Mouse (Mus musculus) limb, embryonic 15.5 days (tissue): Measurements from ENCODE around the gene Rftn1. TPM values are rescaled to one million over a fixed set of nuclear protein-coding genes. Genes with fewer than 3 reads are reported as not detected.

Source experiments
- ATAC-seq: fragments of 200-750 bp; cut with Nextera tagmentation; 2 replicates; pipeline ENCODE4 v1.8.0; 2017; ENCODE audit warnings: low read depth, moderate TSS enrichment; ENCODE audit not compliant: insufficient number of reproducible peaks, low FRiP score, low TSS enrichment
- H3K27ac ChIP-seq: fragments of 300-500 bp; sonication (generic); 2 replicates; pipeline ENCODE4 v1.5.1; 2015; ENCODE audit warnings: moderate library complexity, mild to moderate bottlenecking, inconsistent platforms
- H3K27me3 ChIP-seq: fragments of 300-500 bp; sonication (generic); 2 replicates; pipeline ENCODE4 v1.6.1; 2015; ENCODE audit warnings: inconsistent platforms
- H3K36me3 ChIP-seq: fragments of 300-500 bp; sonication (generic); 2 replicates; pipeline ENCODE4 v1.6.1; 2015; ENCODE audit warnings: inconsistent platforms
- H3K4me1 ChIP-seq: fragments of 300-500 bp; sonication (generic); 2 replicates; pipeline ENCODE4 v1.6.1; 2015; ENCODE audit warnings: inconsistent platforms
- H3K4me2 ChIP-seq: fragments of 300-500 bp; sonication (generic); 2 replicates; pipeline ENCODE4 v1.6.1; 2015; ENCODE audit warnings: mild to moderate bottlenecking, inconsistent platforms
- H3K4me3 ChIP-seq: fragments of 300-500 bp; sonication (generic); 2 replicates; pipeline ENCODE4 v1.5.1; 2015; ENCODE audit warnings: mild to moderate bottlenecking, inconsistent platforms
- H3K9ac ChIP-seq: fragments of 300-500 bp; sonication (generic); 2 replicates; pipeline ENCODE4 v1.6.1; 2015; ENCODE audit warnings: inconsistent platforms
- H3K9me3 ChIP-seq: fragments of 300-500 bp; sonication (generic); 2 replicates; pipeline ENCODE4 v1.6.1; 2016; ENCODE audit warnings: inconsistent platforms
- WGBS: fragments of 180-500 bp; shearing (Covaris S2); methylation state at CpG from one replicate; pipeline ENCODE4 v1.1.7; 2015; 5-methylcytosine and 5-hydroxymethylcytosine counted together
- polyA plus RNA-seq: library from polyadenylated mRNA; unstranded; fragments of >200 nt; fragmentation: Nextera tagmentation; extraction: Ambion mirVana; gene quantifications from 2 replicates; pipeline ENCODE4 v1.2.1, GENCODE M21; 2015

The Rftn1 gene
- polyA plus RNA-seq, 1 experiment from 2014 or later: 18.0 TPM

GRCm38 (mm10) chr17:50136060-50136459 is 54.4 kb downstream of the Rftn1 start:
- Histone ChIP-seq H3K9ac (no peak overlapping the region), H3K4me2 (no peak overlapping the region), H3K4me1 (peaks cover 5% of the 10 kb centered on the region; the same call in 1 of the 2 replicates), H3K36me3 (no peaks in the 10 kb centered on the region), H3K9me3 (no peaks in the 10 kb centered on the region), H3K27me3 (no peaks in the 10 kb centered on the region), H3K27ac (no peak overlapping the region), H3K4me3 (no peak overlapping the region)
- 37% methylated on average over 9 of the region's 9 CpGs for WGBS
- ATAC-seq: no peak

DNA sequence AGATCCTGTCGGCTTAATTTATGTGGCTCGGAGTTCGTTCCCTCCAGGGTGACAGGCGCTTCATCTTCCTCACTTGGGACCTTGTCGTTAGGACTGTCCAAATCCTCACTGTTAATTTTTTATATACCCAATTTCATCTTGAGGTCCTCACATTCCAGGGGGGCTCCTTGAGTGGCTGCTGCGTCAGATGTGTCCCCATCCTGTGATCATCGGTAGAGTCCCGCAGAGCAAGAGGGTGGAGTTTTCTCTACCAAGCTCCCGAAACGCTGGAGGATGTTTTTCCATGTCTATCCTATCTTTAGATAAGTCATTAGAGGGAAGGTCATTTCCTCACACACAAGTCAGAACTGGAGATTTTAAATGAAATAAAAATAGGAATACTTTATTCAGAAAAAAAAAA is 55.0 kb downstream of the Rftn1 start:
- ATAC-seq: no peak
- H3K4me2 ChIP-seq: no peak overlapping the region
- no peaks in the 10 kb centered on the region for H3K36me3 ChIP-seq
- H3K27me3 ChIP-seq: no peaks in the 10 kb centered on the region
- H3K9ac ChIP-seq: no peak overlapping the region
- WGBS: 61% methylated on average over 10 of the region's 10 CpGs
- H3K9me3 ChIP-seq: no peaks in the 10 kb centered on the region
- peaks cover 5% of the 10 kb centered on the region; the same call in 1 of the 2 replicates for H3K4me1 ChIP-seq
- no peak overlapping the region for H3K4me3 ChIP-seq
- no peak overlapping the region for H3K27ac ChIP-seq

DNA sequence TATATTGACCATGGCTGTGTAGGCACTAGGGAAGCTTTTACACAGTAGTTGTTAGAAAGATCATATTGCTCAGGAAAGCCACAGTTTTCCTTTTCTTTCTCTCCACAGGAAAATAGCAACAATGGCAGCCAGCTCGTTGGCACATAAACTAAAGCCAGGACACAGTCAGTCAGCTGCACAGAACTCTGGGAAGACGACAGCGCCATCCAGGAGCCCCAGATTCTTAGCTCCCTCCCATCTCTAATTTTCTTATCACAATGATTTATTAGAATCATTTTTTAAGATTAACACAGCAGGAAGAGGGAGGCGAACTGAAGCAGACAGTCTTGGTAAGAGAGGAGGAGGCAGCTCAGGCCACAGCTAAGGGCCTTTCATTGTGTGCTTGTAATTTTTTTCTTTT is 58.8 kb downstream of the Rftn1 start:
- WGBS: 75% methylated on average over 4 of the region's 4 CpGs
- ATAC-seq: no peak

GRCm38 (mm10) chr17:50130421-50130820 is 60.1 kb downstream of the Rftn1 start:
- Histone ChIP-seq H3K27ac (no peak overlapping the region), H3K4me1 (0 out of 2 replicates have a peak, but pooled peaks cover 3% of the 10 kb centered on the region), H3K9ac (no peak overlapping the region), H3K4me3 (no peak overlapping the region), H3K36me3 (no peaks in the 10 kb centered on the region), H3K4me2 (no peak overlapping the region), H3K27me3 (no peaks in the 10 kb centered on the region), H3K9me3 (no peaks in the 10 kb centered on the region)
- ATAC-seq: no peak
- WGBS: 63% methylated on average over 4 of the region's 4 CpGs

More for the DNA sequence above, 58.8 kb downstream of the Rftn1 start:
- H3K27me3 ChIP-seq: no peaks in the 10 kb centered on the region
- peaks cover 7% of the 10 kb centered on the region; the same call in 1 of the 2 replicates for H3K4me1 ChIP-seq
- H3K4me3 ChIP-seq: no peak overlapping the region
- H3K4me2 ChIP-seq: no peak overlapping the region
- no peak overlapping the region for H3K27ac ChIP-seq
- H3K9me3 ChIP-seq: no peaks in the 10 kb centered on the region
- H3K36me3 ChIP-seq: no peaks in the 10 kb centered on the region
- H3K9ac ChIP-seq: no peak overlapping the region

DNA sequence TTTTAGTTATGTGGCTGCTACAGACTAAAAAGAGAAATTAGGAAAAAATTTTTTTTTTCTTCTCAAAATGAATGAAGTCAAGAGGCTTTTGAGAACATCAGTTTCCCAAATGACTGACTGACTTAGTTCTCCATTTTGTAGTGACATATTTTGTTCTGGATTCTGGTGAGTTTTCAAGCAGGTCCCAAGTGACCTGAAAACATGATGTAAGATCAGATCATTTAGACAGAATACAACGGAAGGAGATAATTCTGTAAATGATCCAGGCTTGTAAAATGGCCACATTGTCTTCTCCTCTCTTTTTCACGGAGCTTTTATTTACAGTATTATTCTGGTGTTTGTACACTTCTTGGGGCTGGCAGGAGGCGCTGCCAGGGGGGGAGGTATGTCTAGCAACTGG is 62.1 kb downstream of the Rftn1 start:
- Histone ChIP-seq H3K36me3 (no peaks in the 10 kb centered on the region), H3K27ac (no peak overlapping the region), H3K9ac (no peak overlapping the region), H3K9me3 (no peaks in the 10 kb centered on the region), H3K4me2 (no peak overlapping the region), H3K27me3 (no peaks in the 10 kb centered on the region), H3K4me3 (no peak overlapping the region), H3K4me1 (0 out of 2 replicates have a peak, but pooled peaks cover 8% of the 10 kb centered on the region)
- ATAC-seq: no peak
- WGBS: 59% methylated on average over 3 of the region's 3 CpGs

GRCm38 (mm10) chr17:50127045-50127813 is 63.2 kb downstream of the Rftn1 start:
- 56% methylated on average over 9 of the region's 9 CpGs for WGBS
- Histone ChIP-seq H3K36me3 (no peaks in the 10 kb centered on the region), H3K9me3 (no peaks in the 10 kb centered on the region), H3K4me2 (no peak overlapping the region), H3K4me1 (0 out of 2 replicates have a peak, but pooled peaks cover 8% of the 10 kb centered on the region), H3K27ac (no peak overlapping the region), H3K4me3 (no peak overlapping the region), H3K9ac (no peak overlapping the region), H3K27me3 (no peaks in the 10 kb centered on the region)
- ATAC-seq: no peak

- H3K36me3 ChIP-seq: no peaks in the 10 kb centered on the region
- H3K4me1 ChIP-seq: 0 out of 2 replicates have a peak, but pooled peaks cover 8% of the 10 kb centered on the region
- no peak overlapping the region for H3K4me2 ChIP-seq
- no peak overlapping the region for H3K27ac ChIP-seq
- no peak overlapping the region for H3K9ac ChIP-seq
- no peak for ATAC-seq
- H3K27me3 ChIP-seq: no peaks in the 10 kb centered on the region
- no peak overlapping the region for H3K4me3 ChIP-seq
- 31% methylated on average over 2 of the region's 2 CpGs for WGBS
- H3K9me3 ChIP-seq: no peaks in the 10 kb centered on the region
These were observed 63.9 kb downstream of the Rftn1 start for GRCm38 (mm10) chr17:50126545-50126944.

DNA sequence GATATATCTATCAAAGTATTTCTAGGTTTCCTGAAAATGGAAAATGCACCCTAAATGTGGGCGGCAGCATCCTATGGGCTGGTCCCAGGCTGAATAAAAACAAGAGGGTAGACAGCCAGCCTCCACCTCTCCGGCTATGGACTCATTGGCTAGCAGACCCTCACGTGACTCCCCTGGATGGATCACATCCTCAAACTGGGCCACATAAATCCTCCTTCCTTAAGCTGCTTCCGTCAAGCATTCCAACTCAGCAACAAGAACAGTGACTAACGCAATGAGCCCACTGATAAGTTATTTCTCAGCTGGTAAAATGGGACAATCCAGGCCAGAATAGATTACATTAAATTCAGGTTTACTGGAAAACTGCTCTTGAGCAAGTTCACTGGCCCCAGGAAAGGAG is 64.6 kb downstream of the Rftn1 start:
- no peak for ATAC-seq
- no peaks in the 10 kb centered on the region for H3K27me3 ChIP-seq
- no peak overlapping the region for H3K9ac ChIP-seq
- no peaks in the 10 kb centered on the region for H3K9me3 ChIP-seq
- H3K27ac ChIP-seq: no peak overlapping the region
- H3K4me3 ChIP-seq: no peak overlapping the region
- WGBS: 82% methylated on average over 5 of the region's 5 CpGs
- H3K4me1 ChIP-seq: 0 out of 2 replicates have a peak, but pooled peaks cover 8% of the 10 kb centered on the region
- H3K4me2 ChIP-seq: no peak overlapping the region
- H3K36me3 ChIP-seq: no peaks in the 10 kb centered on the region

DNA sequence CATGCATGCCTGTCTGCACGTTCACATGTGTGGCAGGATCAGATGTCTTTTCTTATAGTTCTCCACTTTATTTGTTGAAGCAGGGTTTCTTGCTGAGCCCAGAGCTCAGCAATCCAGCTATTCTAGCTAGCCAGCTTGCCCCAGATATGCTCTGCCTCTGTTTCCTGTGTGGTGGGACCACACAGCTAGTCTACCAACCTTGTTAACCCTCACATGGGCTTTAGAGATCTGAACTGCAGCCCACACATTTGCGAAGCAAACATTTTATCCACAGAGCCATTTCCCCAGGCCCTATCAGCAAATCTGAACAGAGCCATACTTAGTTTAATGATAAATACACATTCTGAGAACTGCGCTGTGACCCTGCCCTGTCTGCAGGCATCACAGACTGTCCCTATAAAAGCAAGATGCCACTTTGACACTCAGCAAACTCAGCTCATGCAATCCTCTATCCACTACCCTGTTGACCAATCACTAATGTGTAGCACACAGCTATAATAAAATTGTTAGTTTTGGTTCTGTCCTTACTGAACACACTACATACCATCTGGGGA is 65.2 kb downstream of the Rftn1 start:
- Histone ChIP-seq H3K9ac (no peak overlapping the region), H3K4me1 (0 out of 2 replicates have a peak, but pooled peaks cover 8% of the 10 kb centered on the region), H3K4me2 (no peak overlapping the region), H3K4me3 (no peak overlapping the region), H3K9me3 (no peaks in the 10 kb centered on the region), H3K27me3 (no peaks in the 10 kb centered on the region), H3K27ac (no peak overlapping the region), H3K36me3 (no peaks in the 10 kb centered on the region)
- 56% methylated on average over 3 of the region's 3 CpGs for WGBS
- ATAC-seq: no peak

DNA sequence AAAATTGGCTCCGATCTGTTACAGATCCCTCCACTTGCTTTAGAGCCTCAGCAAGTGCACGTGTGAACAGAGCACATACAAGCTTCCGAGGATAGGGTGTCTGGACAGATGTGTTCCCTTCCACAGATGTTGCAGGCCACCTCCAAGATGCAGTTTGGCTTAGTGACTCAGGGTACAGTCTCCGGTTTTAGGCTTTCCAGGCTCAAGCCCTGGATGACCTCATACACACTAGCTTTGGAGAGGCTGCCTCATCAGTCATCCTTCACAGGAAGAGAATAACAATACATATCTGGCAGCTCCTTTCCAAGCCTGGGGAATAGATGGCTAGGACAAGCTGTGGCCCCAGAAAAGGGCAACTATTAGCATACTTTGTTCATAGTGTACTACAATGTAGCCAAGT is 65.8 kb downstream of the Rftn1 start:
- no peak overlapping the region for H3K9ac ChIP-seq
- H3K4me3 ChIP-seq: no peak overlapping the region
- H3K36me3 ChIP-seq: no peaks in the 10 kb centered on the region
- H3K4me2 ChIP-seq: no peak overlapping the region
- no peaks in the 10 kb centered on the region for H3K27me3 ChIP-seq
- no peaks in the 10 kb centered on the region for H3K9me3 ChIP-seq
- ATAC-seq: no peak
- H3K27ac ChIP-seq: no peak overlapping the region
- 0 out of 2 replicates have a peak, but pooled peaks cover 8% of the 10 kb centered on the region for H3K4me1 ChIP-seq
- WGBS: 57% methylated on average over 4 of the region's 4 CpGs

GRCm38 (mm10) chr17:50122555-50122954 is 67.9 kb downstream of the Rftn1 start:
- Histone ChIP-seq H3K27ac (no peak overlapping the region), H3K4me3 (no peak overlapping the region), H3K27me3 (no peaks in the 10 kb centered on the region), H3K36me3 (no peaks in the 10 kb centered on the region), H3K4me1 (0 out of 2 replicates have a peak, but pooled peaks cover 5% of the 10 kb centered on the region), H3K9ac (no peak overlapping the region), H3K4me2 (no peak overlapping the region), H3K9me3 (no peaks in the 10 kb centered on the region)
- ATAC-seq: no peak
- whole genome bisulfite sequencing: 79% methylated on average over 8 of the region's 8 CpGs

DNA sequence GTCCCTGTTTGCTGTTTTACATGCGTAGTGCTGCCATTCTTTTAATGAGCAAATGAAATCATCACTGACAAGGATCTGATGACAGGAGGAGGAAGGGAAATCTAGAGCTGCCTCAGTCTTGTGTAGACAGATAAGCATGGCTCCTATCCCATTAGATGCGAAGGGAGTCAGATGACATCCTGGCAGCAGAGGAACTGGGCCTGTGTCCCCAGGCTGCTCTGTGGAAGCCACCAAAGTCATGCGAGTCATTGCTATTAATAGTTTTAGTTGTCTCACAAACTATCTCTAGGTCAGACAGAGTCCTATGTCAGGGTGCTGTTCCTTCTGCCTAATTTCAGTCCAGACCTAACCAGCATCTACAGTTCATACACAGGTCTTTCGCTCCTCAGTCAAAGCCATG is 70.4 kb downstream of the Rftn1 start:
- Histone ChIP-seq H3K4me2 (no peak overlapping the region), H3K4me1 (0 out of 2 replicates have a peak, but pooled peaks cover 4% of the 10 kb centered on the region), H3K27me3 (no peaks in the 10 kb centered on the region), H3K4me3 (no peak overlapping the region), H3K27ac (no peak overlapping the region), H3K9ac (no peak overlapping the region), H3K9me3 (no peaks in the 10 kb centered on the region), H3K36me3 (no peaks in the 10 kb centered on the region)
- WGBS: 82% methylated on average over 4 of the region's 4 CpGs
- no peak for ATAC-seq
